Comparison of ENCODE assay signal across 7 mouse cellular contexts in genomic region chr2:103970791-103971649, GRCm38 (mm10). TPM values are rescaled to one million over a fixed set of nuclear protein-coding genes. Genes with fewer than 3 reads are reported as not detected.
DNase-seq lines count a peak whose midpoint lies in the region; ATAC-seq and TF ChIP-seq lines count a peak whose summit lies in the region.

No protein-coding gene starts in this region.

- WGBS in forebrain, postnatal 0 days = 1% methylated on average over 30 of the region's 32 CpGs
- WGBS in kidney, embryonic 15.5 days = 1% methylated on average over 32 of the region's 32 CpGs
- under 1% methylated on average over 31 of the region's 32 CpGs for WGBS in midbrain, postnatal 0 days

- H3K27me3 ChIP-seq in E14TG2a.4 (ENCODE audit: insufficient read depth, low read length) (peaks cover 87% of the 10 kb centered on the region), G1E (ENCODE audit: insufficient read depth, low read length) (no peaks in the 10 kb centered on the region)
- H3K27me3 ChIP-seq in forebrain, postnatal 0 days (ENCODE audit: insufficient read depth, low read length) = peaks cover 5% of the 10 kb centered on the region
- H3K27me3 ChIP-seq in kidney, embryonic 15.5 days = peaks cover 68% of the 10 kb centered on the region
- H3K27me3 ChIP-seq in midbrain, postnatal 0 days (ENCODE audit: insufficient read depth, low read length) = no peaks in the 10 kb centered on the region

- no peaks in the 10 kb centered on the region for H3K9me3 ChIP-seq in E14TG2a.4 (ENCODE audit: low read length)
- H3K9me3 ChIP-seq in G1E (replicated peaks) = no peaks in the 10 kb centered on the region
- H3K9me3 ChIP-seq in forebrain, postnatal 0 days (ENCODE audit: low read length) = no peaks in the 10 kb centered on the region
- H3K9me3 ChIP-seq in kidney, embryonic 15.5 days (replicated peaks) = no peaks in the 10 kb centered on the region
- H3K9me3 ChIP-seq in midbrain, postnatal 0 days (ENCODE audit: low read length) = no peaks in the 10 kb centered on the region

- intact Hi-C loops in left cerebral cortex, postnatal 36 days (cut with DNase I) = no loop called here

- H3K4me3 ChIP-seq in E14TG2a.4 (replicated peaks; ENCODE audit: low read length) = peak overlapping the region; percentile 82
- peak overlapping the region; percentile 90 for H3K4me3 ChIP-seq in G1E (ENCODE audit: low read depth, low read length)
- H3K4me3 ChIP-seq in forebrain, postnatal 0 days (ENCODE audit: low read depth, low read length) = peak overlapping the region; percentile 80
- peak overlapping the region; percentile 77 for H3K4me3 ChIP-seq in kidney, embryonic 15.5 days (replicated peaks)
- peak overlapping the region; percentile 91 for H3K4me3 ChIP-seq in midbrain, postnatal 0 days (ENCODE audit: low read depth, low read length)

- TF ChIP-seq CTCF in E14TG2a.4 (conservative IDR thresholded peaks at IDR 0.05; ENCODE audit: low read length) (no peak), G1E (IDR thresholded peaks at IDR 0.05; ENCODE audit: low read depth, low read length) (no peak)
- TF ChIP-seq CTCF in forebrain, postnatal 0 days (IDR thresholded peaks at IDR 0.05; ENCODE audit: low read depth) = no peak
- no peak for TF ChIP-seq CTCF in midbrain, postnatal 0 days (IDR thresholded peaks at IDR 0.05)

- peak overlapping the region; percentile 72; the same call in 1 of the 2 replicates for H3K27ac ChIP-seq in forebrain, postnatal 0 days (ENCODE audit: low read depth, low read length)
- peak overlapping the region; percentile 41; the same call in 1 of the 2 replicates for H3K27ac ChIP-seq in kidney, embryonic 15.5 days
- H3K27ac ChIP-seq in midbrain, postnatal 0 days (ENCODE audit: low read depth, low read length) = peak overlapping the region; percentile 75; the same call in 1 of the 2 replicates

- H3K36me3 ChIP-seq in E14TG2a.4 (ENCODE audit: insufficient read depth, low read length) (no peaks in the 10 kb centered on the region), G1E (replicated peaks) (peaks cover 47% of the 10 kb centered on the region)
- no peaks in the 10 kb centered on the region for H3K36me3 ChIP-seq in forebrain, postnatal 0 days (ENCODE audit: insufficient read depth)
- no peaks in the 10 kb centered on the region for H3K36me3 ChIP-seq in kidney, embryonic 15.5 days
- no peaks in the 10 kb centered on the region for H3K36me3 ChIP-seq in midbrain, postnatal 0 days (ENCODE audit: insufficient read depth, low read length)

- no peak for ATAC-seq in G1E (ENCODE audit: extremely low read depth, insufficient number of reproducible peaks, low FRiP score, poor library complexity, severe bottlenecking)
- no peak for ATAC-seq in forebrain, postnatal 0 days
- ATAC-seq in kidney, embryonic 15.5 days (replicated peaks; ENCODE audit: low FRiP score) = no peak; the same call in 1 of the 2 replicates
- ATAC-seq in midbrain, postnatal 0 days (ENCODE audit: low FRiP score) = no peak

- DNase-seq in G1E (ENCODE audit: low spot score) = no peak
- DNase-seq in forebrain, postnatal 0 days = no peak
- DNase-seq in midbrain, postnatal 0 days (ENCODE audit: low spot score) = no peak
- no peak for DNase-seq in left cerebral cortex, postnatal 36 days (ENCODE audit: low spot score in 2 of 2)
- no peak for DNase-seq in ovary, postnatal 14 days (ENCODE audit: low spot score)

- H3K9ac ChIP-seq in forebrain, postnatal 0 days = peak overlapping the region; percentile 70
- H3K9ac ChIP-seq in kidney, embryonic 15.5 days = peak overlapping the region; percentile 60
- H3K9ac ChIP-seq in midbrain, postnatal 0 days (replicated peaks; ENCODE audit: low read length, poor library complexity, severe bottlenecking) = peak overlapping the region; percentile 84

- peak overlapping the region; percentile 94 for H3K4me2 ChIP-seq in forebrain, postnatal 0 days (ENCODE audit: low read depth)
- peak overlapping the region; percentile 98 for H3K4me2 ChIP-seq in kidney, embryonic 15.5 days
- peak overlapping the region; percentile 92 for H3K4me2 ChIP-seq in midbrain, postnatal 0 days (ENCODE audit: low read depth, low read length, poor library complexity, severe bottlenecking)

- H3K4me1 ChIP-seq in E14TG2a.4 (replicated peaks; ENCODE audit: low read depth, low read length) (peaks cover 23% of the 10 kb centered on the region), G1E (ENCODE audit: insufficient read depth, low read depth, low read length) (peaks cover 56% of the 10 kb centered on the region)
- 0 out of 2 replicates have a peak, but pooled peaks cover 6% of the 10 kb centered on the region for H3K4me1 ChIP-seq in forebrain, postnatal 0 days (ENCODE audit: insufficient read depth)
- peaks cover 27% of the 10 kb centered on the region for H3K4me1 ChIP-seq in kidney, embryonic 15.5 days
- no peaks in the 10 kb centered on the region for H3K4me1 ChIP-seq in midbrain, postnatal 0 days (ENCODE audit: insufficient read depth, low read length)

RNA-seq across cellular contexts. Expression of gene Lmo2, which starts 13.2 kb away (rescaled TPM):
- 184 and 198 TPM in 2 replicates for total RNA-seq in G1E (2014; fragmentation: Nextera tagmentation)
- total RNA-seq in G1E (2017) = 119 and 124 TPM in 2 replicates
- polyA plus RNA-seq in G1E (2012) = 255 and 381 TPM in 2 replicates
- total RNA-seq in forebrain, postnatal 0 days (2014; rRNA removed) = 19.9 and 23.8 TPM in 2 replicates
- 26.9 and 27.8 TPM in 2 replicates for polyA plus RNA-seq in forebrain, postnatal 0 days (2015; fragmentation: Nextera tagmentation; extraction: Ambion mirVana)
- 32.1 and 33.3 TPM in 2 replicates for polyA plus RNA-seq in kidney, embryonic 15.5 days (2015; fragmentation: Nextera tagmentation; extraction: Ambion mirVana)
- 16.1 and 22.2 TPM in 2 replicates for total RNA-seq in midbrain, postnatal 0 days (2014; rRNA removed)
- polyA plus RNA-seq in midbrain, postnatal 0 days (2015; fragmentation: Nextera tagmentation; extraction: Ambion mirVana) = 22.9 and 23.4 TPM in 2 replicates
- total RNA-seq in left cerebral cortex, postnatal 36 days (2021) = 10 to 100 TPM; 15.5 to 17.7 TPM

RNA-seq across cellular contexts. Expression of gene Fbxo3, which starts 56.5 kb away (rescaled TPM):
- 113 and 126 TPM in 2 replicates for total RNA-seq in G1E (2014; fragmentation: Nextera tagmentation)
- total RNA-seq in G1E (2017) = 76.4 and 79.5 TPM in 2 replicates
- polyA plus RNA-seq in G1E (2012) = 9.4 and 12.6 TPM in 2 replicates
- total RNA-seq in forebrain, postnatal 0 days (2014; rRNA removed) = 65.2 and 78.2 TPM in 2 replicates
- 41.6 and 54.9 TPM in 2 replicates for polyA plus RNA-seq in forebrain, postnatal 0 days (2015; fragmentation: Nextera tagmentation; extraction: Ambion mirVana)
- polyA plus RNA-seq in kidney, embryonic 15.5 days (2015; fragmentation: Nextera tagmentation; extraction: Ambion mirVana) = 54.3 and 56.6 TPM in 2 replicates
- 73.2 and 87.3 TPM in 2 replicates for total RNA-seq in midbrain, postnatal 0 days (2014; rRNA removed)
- 69.3 and 71.7 TPM in 2 replicates for polyA plus RNA-seq in midbrain, postnatal 0 days (2015; fragmentation: Nextera tagmentation; extraction: Ambion mirVana)
- total RNA-seq in left cerebral cortex, postnatal 36 days (2021) = 10 to 100 TPM; 54.5 to 57.6 TPM

RNA-seq across cellular contexts. Expression of gene 4931422A03Rik, which starts 57.1 kb away (rescaled TPM):
- total RNA-seq in G1E (2014; fragmentation: Nextera tagmentation) (not detected in 2 replicates), G1E (2017) (0.12 and 0.38 TPM in 2 replicates)
- polyA plus RNA-seq in G1E (2012) = not detected in 2 replicates
- not detected in 2 replicates for total RNA-seq in forebrain, postnatal 0 days (2014; rRNA removed)
- polyA plus RNA-seq in forebrain, postnatal 0 days (2015; fragmentation: Nextera tagmentation; extraction: Ambion mirVana) = 0.84 and 0.94 TPM in 2 replicates
- 1.8 and 2.1 TPM in 2 replicates for polyA plus RNA-seq in kidney, embryonic 15.5 days (2015; fragmentation: Nextera tagmentation; extraction: Ambion mirVana)
- total RNA-seq in midbrain, postnatal 0 days (2014; rRNA removed) = not detected in 2 replicates
- polyA plus RNA-seq in midbrain, postnatal 0 days (2015; fragmentation: Nextera tagmentation; extraction: Ambion mirVana) = 2.2 and 2.8 TPM in 2 replicates
- total RNA-seq in left cerebral cortex, postnatal 36 days (2021) = not detected
